Mouse (Mus musculus) layer of hippocampus, postnatal 25 days (tissue): Measurements from ENCODE around the gene Tcl1. TPM values are rescaled to one million over a fixed set of nuclear protein-coding genes. Genes with fewer than 3 reads are reported as not detected.
"Not testable (repeated sequence)": the region's sequence is repeated elsewhere in the genome, so short reads cannot be mapped to it uniquely, and the experiment has no call there.

ENCODE experiments used
- DNase-seq, 2 experiments: peaks; one replicate each; pipeline ENCODE4 v3.0.0; 2022; ENCODE audit warnings: mixed read lengths in 2 of 2, low spot score in 1 of 2; ENCODE audit errors: extremely low spot score in 1 of 2
- total RNA-seq, 2 experiments: library from RNA; stranded (reverse); gene quantifications; 2 replicates each; pipeline ENCODE4 v1.2.3; 2021

The Tcl1 gene
- total RNA-seq = not detected

- no peak for DNase-seq
Measured at GRCm38 (mm10) chr12:105222601-105223319, at the start of gene Tcl1. Gene Tcl1 (minus strand): TSS chr12:105222793.

- no peak for DNase-seq
Measured at GRCm38 (mm10) chr12:105271016-105271965, 48.7 kb upstream of the Tcl1 start.

- DNase-seq = no peak
Measured at GRCm38 (mm10) chr12:105267076-105267475, 44.5 kb upstream of the Tcl1 start.

GRCm38 (mm10) chr12:105266096-105266495 lies 43.5 kb upstream of the Tcl1 start:
- DNase-seq = no peak

- no peak for DNase-seq
Measured at GRCm38 (mm10) chr12:105259221-105259620, 36.6 kb upstream of the Tcl1 start.

GRCm38 (mm10) chr12:105258787-105259186 lies 36.2 kb upstream of the Tcl1 start:
- peak in 1 of 2 experiments; percentile 44 for DNase-seq

- DNase-seq = no peak
Measured at GRCm38 (mm10) chr12:105253796-105254195, 31.2 kb upstream of the Tcl1 start.

- no peak for DNase-seq
Measured at GRCm38 (mm10) chr12:105248763-105249233, 26.2 kb upstream of the Tcl1 start.

GRCm38 (mm10) chr12:105239060-105239459 lies 16.5 kb upstream of the Tcl1 start:
- no peak for DNase-seq

- no peak for DNase-seq
Measured at GRCm38 (mm10) chr12:105235091-105235490, 12.5 kb upstream of the Tcl1 start.

- DNase-seq = no peak
Measured at GRCm38 (mm10) chr12:105234362-105234761, 11.8 kb upstream of the Tcl1 start.

GRCm38 (mm10) chr12:105224621-105225320 lies 2.2 kb upstream of the Tcl1 start:
- no peak for DNase-seq

- no peak for DNase-seq
Measured at GRCm38 (mm10) chr12:105217101-105217760, 5.4 kb downstream of the Tcl1 start.

GRCm38 (mm10) chr12:105209231-105209630 lies 13.4 kb downstream of the Tcl1 start:
- no peak for DNase-seq

GRCm38 (mm10) chr12:105208441-105208840 lies 14.2 kb downstream of the Tcl1 start:
- no peak for DNase-seq

- DNase-seq = no peak
Measured at GRCm38 (mm10) chr12:105207071-105207470, 15.5 kb downstream of the Tcl1 start.

GRCm38 (mm10) chr12:105201657-105202056 lies 20.9 kb downstream of the Tcl1 start, which contains the start of gene Tcl1b4:
Gene Tcl1b4 (plus strand): TSS chr12:105201957.
- not testable (repeated sequence) for DNase-seq

GRCm38 (mm10) chr12:105199684-105200497 lies 22.7 kb downstream of the Tcl1 start:
- not testable (repeated sequence) for DNase-seq

GRCm38 (mm10) chr12:105190743-105191142 lies 31.9 kb downstream of the Tcl1 start, which contains the start of gene Tcl1b3:
Gene Tcl1b3 (plus strand): TSS chr12:105191043.
- not testable (repeated sequence) for DNase-seq
